Mouse (Mus musculus) midbrain, postnatal 0 days (tissue): ENCODE measurements around the gene Xpo4. TPM values are rescaled to one million over a fixed set of nuclear protein-coding genes. Genes with fewer than 3 reads are reported as not detected.

Experiments used
- ATAC-seq: fragments of 200-750 bp; cut with Nextera tagmentation; 2 replicates; pipeline ENCODE4 v1.8.0; 2017; ENCODE audit warnings: moderate number of reproducible peaks, mild to moderate bottlenecking, moderate TSS enrichment, moderate library complexity; ENCODE audit not compliant: low FRiP score
- DNase-seq: peaks from one replicate; pipeline ENCODE4 v3.0.0-alpha.2; 2015; ENCODE audit warnings: low spot score
- H3K27ac ChIP-seq: fragments of 300-500 bp; sonication (generic); 2 replicates; pipeline ENCODE4 v1.5.1; 2014; ENCODE audit warnings: low read depth, mild to moderate bottlenecking, low read length, mixed read lengths
- H3K27me3 ChIP-seq: fragments of 300-500 bp; sonication (generic); 2 replicates; pipeline ENCODE4 v1.6.1; 2014; ENCODE audit warnings: low read length, control low read depth, mixed read lengths; ENCODE audit not compliant: insufficient read depth
- H3K36me3 ChIP-seq: fragments of 300-500 bp; sonication (generic); 2 replicates; pipeline ENCODE4 v1.6.1; 2014; ENCODE audit warnings: low read length, control low read depth, mixed read lengths; ENCODE audit not compliant: insufficient read depth
- H3K4me1 ChIP-seq: fragments of 300-500 bp; sonication (generic); 2 replicates; pipeline ENCODE4 v1.6.1; 2014; ENCODE audit warnings: mild to moderate bottlenecking, control low read depth, antibody characterized with exemption, low read length, mixed read lengths; ENCODE audit not compliant: insufficient read depth
- H3K4me2 ChIP-seq: fragments of 300-500 bp; sonication (generic); 2 replicates; pipeline ENCODE4 v1.6.1; 2014; ENCODE audit warnings: low read depth, mild to moderate bottlenecking, low read length, mixed read lengths; ENCODE audit not compliant: poor library complexity, severe bottlenecking
- H3K4me3 ChIP-seq: fragments of 300-500 bp; sonication (generic); 2 replicates; pipeline ENCODE4 v1.5.1; 2014; ENCODE audit warnings: low read depth, mild to moderate bottlenecking, low read length, moderate library complexity
- H3K9ac ChIP-seq: fragments of 300-500 bp; sonication (generic); replicated peaks from 2 replicates; pipeline ENCODE4 v1.6.1; 2014; ENCODE audit warnings: mild to moderate bottlenecking, low read length, moderate library complexity, mixed read lengths; ENCODE audit not compliant: poor library complexity, severe bottlenecking
- H3K9me3 ChIP-seq: fragments of 300-500 bp; sonication (generic); 2 replicates; pipeline ENCODE4 v1.6.1; 2016; ENCODE audit warnings: low read length, control low read depth
- CTCF ChIP-seq: IDR thresholded peaks from 2 replicates; pipeline ENCODE4 v1.5.1; 2016; ENCODE audit warnings: antibody characterized with exemption, mild to moderate bottlenecking
- WGBS: fragments of 180-500 bp; shearing (Covaris S2); extraction: QIAGEN DNeasy Blood & Tissue Kit; methylation state at CpG from one replicate; pipeline ENCODE4 v1.1.7; 2014; 5-methylcytosine and 5-hydroxymethylcytosine counted together
- polyA plus RNA-seq: library from polyadenylated mRNA; unstranded; fragments of >200 nt; fragmentation: Nextera tagmentation; extraction: Ambion mirVana; gene quantifications from 2 replicates; pipeline ENCODE4 v1.2.1, GENCODE M21; 2015
- total RNA-seq: library from RNA; depleted of rRNA; stranded (reverse); fragments of >200 nt; gene quantifications from 2 replicates; pipeline ENCODE4 v1.2.3, GENCODE M21; 2014

Xpo4 gene
- total and polyA plus RNA-seq, 2 experiments from 2014 or later: 11.3 to 11.7 TPM

DNA sequence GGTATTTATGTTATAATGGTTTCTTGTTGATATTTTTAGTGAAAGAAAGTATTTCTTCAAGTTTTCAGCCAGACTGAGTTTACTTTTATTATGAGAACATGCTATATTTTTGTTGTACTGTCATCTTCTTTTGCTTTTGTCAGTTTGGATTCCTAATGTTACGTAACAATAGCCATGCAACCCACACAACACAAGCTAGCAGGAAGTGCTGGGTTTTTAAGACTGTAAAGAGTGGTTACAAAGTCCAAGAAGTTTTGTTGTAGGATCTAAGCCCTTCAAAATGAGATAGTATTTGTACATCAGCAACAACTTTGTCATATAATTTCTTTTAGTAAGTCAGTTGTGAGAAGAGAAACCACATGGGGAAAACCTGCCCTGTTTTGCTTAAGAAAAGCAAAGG is 47.6 kb downstream of the Xpo4 start:
- TF ChIP-seq CTCF: no peak
- WGBS: 94% methylated on average over 1 of the region's 1 CpGs

GRCm38 (mm10) chr14:57616339-57616965 is 48.8 kb downstream of the Xpo4 start:
- 77% methylated on average over 6 of the region's 6 CpGs for WGBS
- no peak overlapping the region for H3K27ac ChIP-seq

More for the DNA sequence above, 47.6 kb downstream of the Xpo4 start:
- DNase-seq (no peak), ATAC-seq (no peak)
- H3K36me3 ChIP-seq: no peaks in the 10 kb centered on the region
- no peaks in the 10 kb centered on the region for H3K9me3 ChIP-seq
- H3K4me3 ChIP-seq: no peak overlapping the region
- H3K4me2 ChIP-seq: no peak overlapping the region
- H3K9ac ChIP-seq: no peak overlapping the region
- H3K4me1 ChIP-seq: no peaks in the 10 kb centered on the region
- no peaks in the 10 kb centered on the region for H3K27me3 ChIP-seq
- H3K27ac ChIP-seq: no peak overlapping the region

DNA sequence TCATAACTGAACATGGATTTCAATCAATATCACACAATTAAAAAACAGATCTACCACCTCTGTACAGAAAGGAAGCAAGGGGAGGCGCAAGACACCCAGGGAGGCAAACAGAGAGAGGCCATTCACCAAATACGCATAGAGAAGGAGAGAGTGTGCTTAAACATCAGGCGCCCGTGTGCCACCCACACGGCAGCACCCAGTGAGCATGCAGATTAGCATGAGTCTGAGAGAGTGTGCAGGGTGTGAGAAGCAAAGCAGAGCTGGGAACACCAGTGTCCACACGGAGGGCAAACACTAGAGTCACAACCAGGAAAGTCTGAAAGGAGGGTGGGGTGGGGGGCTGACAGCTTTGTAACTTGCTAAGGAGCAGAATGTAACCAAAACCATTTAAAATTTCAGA is 49.4 kb downstream of the Xpo4 start:
- Histone ChIP-seq H3K4me1 (no peaks in the 10 kb centered on the region), H3K4me3 (no peak overlapping the region), H3K27me3 (no peaks in the 10 kb centered on the region), H3K9me3 (no peaks in the 10 kb centered on the region), H3K4me2 (no peak overlapping the region), H3K9ac (no peak overlapping the region), H3K27ac (no peak overlapping the region), H3K36me3 (no peaks in the 10 kb centered on the region)
- ATAC-seq: no peak
- WGBS: 84% methylated on average over 6 of the region's 6 CpGs
- no peak for TF ChIP-seq CTCF
- no peak for DNase-seq

More at GRCm38 (mm10) chr14:57616339-57616965, 48.8 kb downstream of the Xpo4 start:
- ATAC-seq (no peak), DNase-seq (no peak)
- Histone ChIP-seq H3K4me3 (no peak overlapping the region), H3K27me3 (no peaks in the 10 kb centered on the region), H3K36me3 (no peaks in the 10 kb centered on the region), H3K9me3 (no peaks in the 10 kb centered on the region), H3K4me1 (no peaks in the 10 kb centered on the region), H3K9ac (no peak overlapping the region), H3K4me2 (no peak overlapping the region)
- TF ChIP-seq CTCF: no peak

GRCm38 (mm10) chr14:57611034-57611433 is 54.2 kb downstream of the Xpo4 start:
- no peaks in the 10 kb centered on the region for H3K27me3 ChIP-seq
- no peaks in the 10 kb centered on the region for H3K9me3 ChIP-seq
- no peaks in the 10 kb centered on the region for H3K4me1 ChIP-seq
- H3K4me2 ChIP-seq: no peak overlapping the region
- H3K36me3 ChIP-seq: no peaks in the 10 kb centered on the region
- 45% methylated on average over 2 of the region's 2 CpGs for WGBS
- no peak overlapping the region for H3K9ac ChIP-seq
- DNase-seq: no peak
- no peak overlapping the region for H3K27ac ChIP-seq
- TF ChIP-seq CTCF: no peak
- ATAC-seq: no peak
- H3K4me3 ChIP-seq: no peak overlapping the region

DNA sequence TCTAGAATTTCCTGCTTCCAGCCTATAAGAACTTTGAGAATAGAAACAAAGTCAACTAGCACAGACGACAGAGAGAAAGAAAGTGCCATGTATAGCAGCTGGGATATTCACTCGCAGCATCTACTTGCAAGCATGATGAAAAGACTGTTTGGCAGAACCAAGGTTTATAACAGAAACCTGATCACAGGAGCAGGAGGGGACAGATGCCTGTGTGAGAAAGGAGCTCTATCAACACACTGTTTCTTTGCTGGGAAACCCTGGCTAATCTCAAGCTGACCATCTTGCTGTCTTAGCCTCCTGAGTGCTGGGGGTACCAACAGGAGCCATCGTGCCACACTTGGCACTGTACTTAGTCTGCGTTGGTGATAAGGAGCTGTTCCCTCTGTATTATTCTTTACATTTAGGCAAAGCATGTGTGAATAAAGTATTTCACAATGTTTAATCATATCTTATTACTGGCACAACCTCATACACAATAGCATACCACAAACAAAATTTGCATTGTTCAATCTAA is 55.4 kb downstream of the Xpo4 start:
- no peak for ATAC-seq
- Histone ChIP-seq H3K9me3 (no peaks in the 10 kb centered on the region), H3K36me3 (no peaks in the 10 kb centered on the region; the same call in 1 of the 2 replicates), H3K4me1 (no peaks in the 10 kb centered on the region), H3K27me3 (no peaks in the 10 kb centered on the region), H3K4me3 (no peak overlapping the region), H3K9ac (no peak overlapping the region), H3K4me2 (no peak overlapping the region), H3K27ac (no peak overlapping the region)
- TF ChIP-seq CTCF: no peak
- WGBS: 84% methylated on average over 4 of the region's 4 CpGs
- no peak for DNase-seq

DNA sequence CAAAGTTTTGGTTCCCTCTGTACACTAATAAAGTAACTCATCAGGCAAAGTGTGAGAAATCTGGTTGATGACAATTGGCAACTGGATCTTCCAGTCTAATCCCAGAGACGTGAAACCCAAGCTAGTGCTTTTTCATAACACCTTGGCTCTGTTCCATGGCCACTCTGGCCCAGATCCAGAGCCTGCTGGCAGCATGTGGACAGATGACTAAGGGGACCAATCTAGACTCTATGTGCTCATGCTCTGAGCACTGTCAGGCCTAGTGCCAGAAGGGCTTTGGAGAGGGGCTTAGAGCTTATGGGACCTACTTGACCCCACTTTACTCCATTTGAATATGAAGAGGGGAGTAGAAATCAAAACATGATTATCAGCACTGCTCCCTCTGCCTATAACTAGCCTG is 57.7 kb downstream of the Xpo4 start:
- no peaks in the 10 kb centered on the region for H3K27me3 ChIP-seq
- H3K4me1 ChIP-seq: no peaks in the 10 kb centered on the region
- no peak overlapping the region for H3K9ac ChIP-seq
- peaks cover 9% of the 10 kb centered on the region; the same call in 1 of the 2 replicates for H3K36me3 ChIP-seq
- 32% methylated on average over 1 of the region's 1 CpGs for WGBS
- no peak overlapping the region for H3K27ac ChIP-seq
- ATAC-seq (peak; percentile 60; the same call in 1 of the 2 replicates), DNase-seq (peak; percentile 90)
- H3K9me3 ChIP-seq: no peaks in the 10 kb centered on the region
- H3K4me2 ChIP-seq: no peak overlapping the region
- no peak for TF ChIP-seq CTCF
- no peak overlapping the region for H3K4me3 ChIP-seq
